Mouse (Mus musculus) heart, embryonic 12.5 days (tissue): ENCODE measurements at regions not wholly inside any gene's neighbourhood (a gene's known extent, or its start where the extent isn't known, plus 50 kb on each side); places are given as distances from the start of the nearest gene placed in this dataset.

Experiments
- ATAC-seq: fragments of 200-750 bp; cut with Nextera tagmentation; 2 replicates; pipeline ENCODE4 v1.8.0; 2017; ENCODE audit warnings: moderate TSS enrichment, moderate library complexity; ENCODE audit not compliant: insufficient number of reproducible peaks, low FRiP score
- H3K27ac ChIP-seq: fragments of 300-500 bp; sonication (generic); 2 replicates; pipeline ENCODE4 v1.5.1; 2016; ENCODE audit warnings: mild to moderate bottlenecking, moderate library complexity; ENCODE audit not compliant: poor library complexity, severe bottlenecking
- H3K27me3 ChIP-seq: fragments of 300-500 bp; sonication (generic); replicated peaks from 2 replicates; pipeline ENCODE4 v1.6.1; 2016; ENCODE audit warnings: mild to moderate bottlenecking, moderate library complexity
- H3K36me3 ChIP-seq: fragments of 300-500 bp; sonication (generic); 2 replicates; pipeline ENCODE4 v1.6.1; 2016; ENCODE audit warnings: mild to moderate bottlenecking, moderate library complexity
- H3K4me1 ChIP-seq: fragments of 300-500 bp; sonication (generic); replicated peaks from 2 replicates; pipeline ENCODE4 v1.6.1; 2016; ENCODE audit warnings: mild to moderate bottlenecking
- H3K4me2 ChIP-seq: fragments of 300-500 bp; sonication (generic); 2 replicates; pipeline ENCODE4 v1.6.1; 2016; ENCODE audit warnings: mild to moderate bottlenecking, moderate library complexity
- H3K4me3 ChIP-seq: fragments of 300-500 bp; sonication (generic); 2 replicates; pipeline ENCODE4 v1.5.1; 2016; ENCODE audit warnings: mild to moderate bottlenecking
- H3K9ac ChIP-seq: fragments of 300-500 bp; sonication (generic); 2 replicates; pipeline ENCODE4 v1.6.1; 2016; ENCODE audit warnings: mild to moderate bottlenecking, moderate library complexity
- H3K9me3 ChIP-seq: fragments of 300-500 bp; sonication (generic); replicated peaks from 2 replicates; pipeline ENCODE4 v1.6.1; 2016; ENCODE audit warnings: mild to moderate bottlenecking, moderate library complexity
- WGBS: fragments of 180-500 bp; shearing (Covaris S2); methylation state at CpG from one replicate; pipeline ENCODE4 v1.1.7; 2016; 5-methylcytosine and 5-hydroxymethylcytosine counted together

DNA sequence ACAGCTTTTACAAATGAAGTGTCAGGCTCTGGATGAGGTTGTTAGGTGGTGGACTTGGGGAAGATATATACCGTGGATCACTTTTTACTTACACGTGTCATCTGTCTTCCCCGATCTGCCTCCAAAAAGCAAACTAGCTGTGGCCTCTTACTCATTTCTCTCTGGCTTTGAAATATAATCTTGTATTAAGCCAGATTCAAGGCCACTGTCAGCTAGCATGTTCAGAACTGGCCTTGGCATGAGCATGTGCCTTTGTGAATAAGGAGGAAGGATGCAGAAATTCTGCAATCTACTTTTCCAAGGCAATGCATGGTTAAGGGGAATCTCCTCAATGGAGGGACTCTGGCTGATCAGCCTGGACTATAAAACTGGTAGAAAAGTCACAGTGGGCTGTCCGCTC lies 286.0 kb upstream of the Rora start:
- Histone ChIP-seq H3K9ac (no peak overlapping the region), H3K27me3 (no peaks in the 10 kb centered on the region), H3K4me1 (no peaks in the 10 kb centered on the region), H3K36me3 (no peaks in the 10 kb centered on the region), H3K4me2 (no peak overlapping the region), H3K27ac (no peak overlapping the region), H3K4me3 (no peak overlapping the region), H3K9me3 (no peaks in the 10 kb centered on the region)
- ATAC-seq, result no peak
- 81% methylated on average over 4 of the region's 4 CpGs for WGBS

DNA sequence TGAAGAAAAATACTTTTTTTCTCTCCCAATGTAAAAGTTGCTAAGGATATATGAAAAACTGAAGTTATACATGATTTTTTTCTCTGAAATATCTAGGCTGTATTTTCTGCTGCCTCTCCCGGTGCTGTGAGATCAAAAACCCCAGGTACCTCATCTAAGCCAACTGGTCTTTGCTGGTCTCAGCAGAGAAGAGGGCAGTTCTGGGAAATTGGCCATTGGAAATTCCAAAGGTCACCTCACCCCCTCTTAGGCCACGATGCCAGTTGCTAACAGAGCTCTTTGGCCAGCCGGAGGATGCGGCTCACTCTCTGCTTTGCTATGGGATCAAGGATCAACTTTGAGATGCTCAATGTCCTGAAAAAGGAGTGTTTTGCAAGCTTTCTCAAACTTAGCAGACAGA lies 280.9 kb upstream of the Rora start:
- H3K36me3 ChIP-seq, result no peaks in the 10 kb centered on the region
- H3K4me3 ChIP-seq, result no peak overlapping the region
- H3K9ac ChIP-seq, result no peak overlapping the region
- no peak overlapping the region for H3K4me2 ChIP-seq
- no peaks in the 10 kb centered on the region for H3K9me3 ChIP-seq
- no peak overlapping the region for H3K27ac ChIP-seq
- no peaks in the 10 kb centered on the region for H3K4me1 ChIP-seq
- ATAC-seq, result no peak
- no peaks in the 10 kb centered on the region for H3K27me3 ChIP-seq
- 83% methylated on average over 4 of the region's 4 CpGs for WGBS

GRCm38 (mm10) chr9:68376222-68376621 lies 277.4 kb upstream of the Rora start:
- Histone ChIP-seq H3K4me1 (no peaks in the 10 kb centered on the region), H3K9me3 (no peaks in the 10 kb centered on the region), H3K27ac (no peak overlapping the region), H3K4me3 (no peak overlapping the region), H3K27me3 (no peaks in the 10 kb centered on the region), H3K9ac (no peak overlapping the region), H3K36me3 (no peaks in the 10 kb centered on the region), H3K4me2 (no peak overlapping the region)
- WGBS, result 78% methylated on average over 1 of the region's 1 CpGs
- ATAC-seq, result no peak

DNA sequence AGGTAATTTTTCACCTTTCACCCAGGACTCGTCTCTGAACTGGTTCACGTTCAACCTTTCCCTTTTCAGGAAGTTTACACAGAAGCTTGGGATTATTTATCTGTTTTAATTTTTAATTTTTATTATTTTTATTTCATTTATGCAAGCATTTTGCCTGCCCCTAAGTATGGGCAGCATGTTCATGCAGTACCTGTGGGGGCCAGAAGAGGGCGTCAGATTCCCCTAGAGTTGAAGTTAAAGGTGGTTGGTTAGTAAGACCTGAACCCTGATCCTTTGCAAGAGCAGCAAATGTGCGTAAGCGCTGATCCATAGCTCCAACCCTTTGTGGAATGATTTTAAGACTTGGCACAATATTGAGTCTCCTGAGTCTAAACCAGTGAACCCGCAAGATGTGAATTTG lies 271.7 kb upstream of the Rora start:
- 81% methylated on average over 6 of the region's 6 CpGs for WGBS
- no peak overlapping the region for H3K27ac ChIP-seq
- no peak overlapping the region for H3K4me3 ChIP-seq
- no peaks in the 10 kb centered on the region for H3K27me3 ChIP-seq
- H3K4me1 ChIP-seq, result no peaks in the 10 kb centered on the region
- no peak overlapping the region for H3K9ac ChIP-seq
- no peak for ATAC-seq
- no peak overlapping the region for H3K4me2 ChIP-seq
- no peaks in the 10 kb centered on the region for H3K36me3 ChIP-seq
- H3K9me3 ChIP-seq, result no peaks in the 10 kb centered on the region

- WGBS, result 63% methylated on average over 4 of the region's 4 CpGs
- ATAC-seq, result no peak
- no peak overlapping the region for H3K9ac ChIP-seq
- H3K27ac ChIP-seq, result no peak overlapping the region
- H3K27me3 ChIP-seq, result no peaks in the 10 kb centered on the region; the same call in 1 of the 2 replicates
- H3K9me3 ChIP-seq, result no peaks in the 10 kb centered on the region
- H3K4me1 ChIP-seq, result peaks cover 7% of the 10 kb centered on the region
- H3K36me3 ChIP-seq, result no peaks in the 10 kb centered on the region
- no peak overlapping the region for H3K4me2 ChIP-seq
- no peak overlapping the region for H3K4me3 ChIP-seq
These were observed 252.7 kb upstream of the Rora start for GRCm38 (mm10) chr9:68400930-68401329.

DNA sequence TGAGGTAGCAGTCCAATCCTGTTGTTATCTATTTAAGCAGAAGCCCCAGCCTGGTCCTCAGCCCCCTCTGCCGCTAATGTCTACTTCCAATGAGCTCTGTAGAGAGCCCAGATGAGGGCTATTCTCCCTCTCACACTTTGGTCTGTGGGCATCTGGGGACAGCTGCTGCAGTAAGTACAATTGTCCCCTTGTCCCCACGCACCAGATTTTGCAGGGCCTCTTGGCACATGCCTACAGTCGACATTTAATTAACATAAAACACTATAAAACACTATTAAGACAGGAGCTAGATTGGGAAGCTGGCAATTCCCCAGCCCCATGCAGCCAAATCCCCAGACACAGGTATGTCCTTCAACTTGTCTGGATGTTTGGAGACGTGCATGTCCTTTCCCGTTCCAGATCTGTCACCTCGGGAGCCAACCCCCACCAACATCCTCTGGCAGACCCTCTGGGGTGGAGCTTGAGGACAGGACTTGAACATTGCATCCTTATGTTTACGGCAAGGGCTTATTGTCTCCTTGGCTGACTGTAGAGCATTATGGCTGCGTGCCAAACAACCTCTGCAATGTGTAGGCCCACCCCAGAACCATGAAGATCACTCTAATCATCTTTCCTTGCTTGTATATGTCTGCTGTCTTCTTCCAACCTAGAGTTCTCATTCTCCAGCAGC lies 251.3 kb upstream of the Rora start:
- Histone ChIP-seq H3K9ac (no peak overlapping the region), H3K4me3 (no peak overlapping the region), H3K9me3 (no peaks in the 10 kb centered on the region), H3K27ac (no peak overlapping the region), H3K36me3 (no peaks in the 10 kb centered on the region), H3K4me2 (no peak overlapping the region), H3K27me3 (no peaks in the 10 kb centered on the region; the same call in 1 of the 2 replicates), H3K4me1 (peaks cover 7% of the 10 kb centered on the region)
- ATAC-seq, result no peak
- 68% methylated on average over 8 of the region's 8 CpGs for WGBS

DNA sequence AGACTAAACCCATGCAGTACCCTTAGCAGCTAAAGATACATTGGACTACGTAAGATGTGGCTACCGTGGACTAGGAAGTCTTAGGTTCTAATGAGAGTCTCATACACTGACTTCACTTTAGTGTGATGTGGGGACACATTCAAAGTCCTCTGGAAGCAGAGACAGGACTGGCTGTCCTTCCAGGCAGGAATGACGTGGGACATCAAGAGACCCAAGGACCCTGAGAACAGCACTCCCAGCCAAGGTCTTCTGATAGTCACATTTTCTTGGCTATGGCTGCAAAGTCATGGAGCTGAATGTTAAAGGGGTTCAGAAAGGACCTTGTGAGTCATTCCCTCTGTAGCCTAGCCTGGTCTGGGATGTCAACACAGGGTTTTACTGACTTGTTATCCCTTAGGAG lies 250.6 kb upstream of the Rora start:
- H3K4me3 ChIP-seq, result no peak overlapping the region
- WGBS, result 71% methylated on average over 3 of the region's 3 CpGs
- no peaks in the 10 kb centered on the region for H3K9me3 ChIP-seq
- no peak overlapping the region for H3K9ac ChIP-seq
- ATAC-seq, result no peak
- H3K4me1 ChIP-seq, result peaks cover 7% of the 10 kb centered on the region
- no peaks in the 10 kb centered on the region for H3K36me3 ChIP-seq
- H3K27ac ChIP-seq, result no peak overlapping the region
- no peaks in the 10 kb centered on the region; the same call in 1 of the 2 replicates for H3K27me3 ChIP-seq
- no peak overlapping the region for H3K4me2 ChIP-seq

- Histone ChIP-seq H3K9ac (no peak overlapping the region), H3K4me3 (no peak overlapping the region), H3K36me3 (no peaks in the 10 kb centered on the region), H3K27me3 (no peaks in the 10 kb centered on the region; the same call in 1 of the 2 replicates), H3K9me3 (no peaks in the 10 kb centered on the region), H3K27ac (no peak overlapping the region), H3K4me1 (peaks cover 7% of the 10 kb centered on the region), H3K4me2 (no peak overlapping the region)
- WGBS, result 32% methylated on average over 4 of the region's 4 CpGs
- no peak for ATAC-seq
These were observed 250.1 kb upstream of the Rora start for GRCm38 (mm10) chr9:68403516-68403915.

DNA sequence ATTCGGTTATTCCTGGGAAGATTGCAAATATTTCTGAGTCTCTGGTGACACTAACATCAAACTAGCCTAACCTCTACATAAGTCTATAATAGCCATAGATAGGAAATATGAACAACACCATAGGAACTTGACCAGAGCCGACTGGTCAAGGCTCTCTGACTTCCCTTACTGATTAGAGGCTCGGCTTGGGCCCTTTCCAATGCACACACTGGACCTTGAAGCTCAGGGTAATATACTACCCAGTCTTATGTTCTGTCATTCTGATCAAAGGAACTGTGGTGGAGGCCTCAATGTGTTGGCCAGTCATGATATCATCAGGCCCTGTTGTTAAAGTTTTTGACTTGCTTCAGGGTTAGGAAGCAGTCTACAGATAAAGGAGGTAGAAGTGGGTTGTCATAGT lies 243.8 kb upstream of the Rora start:
- ATAC-seq, result no peak
- H3K4me1 ChIP-seq, result no peaks in the 10 kb centered on the region
- no peak overlapping the region for H3K4me2 ChIP-seq
- H3K36me3 ChIP-seq, result no peaks in the 10 kb centered on the region
- H3K9ac ChIP-seq, result no peak overlapping the region
- no peaks in the 10 kb centered on the region for H3K27me3 ChIP-seq
- WGBS, result 67% methylated on average over 3 of the region's 3 CpGs
- H3K27ac ChIP-seq, result no peak overlapping the region
- no peaks in the 10 kb centered on the region for H3K9me3 ChIP-seq
- no peak overlapping the region for H3K4me3 ChIP-seq

GRCm38 (mm10) chr9:68426286-68426685 lies 227.3 kb upstream of the Rora start:
- Histone ChIP-seq H3K9me3 (0 out of 2 replicates have a peak, but pooled peaks cover 2% of the 10 kb centered on the region), H3K4me1 (no peaks in the 10 kb centered on the region), H3K4me2 (no peak overlapping the region), H3K36me3 (no peaks in the 10 kb centered on the region), H3K4me3 (no peak overlapping the region), H3K9ac (no peak overlapping the region), H3K27ac (no peak overlapping the region), H3K27me3 (no peaks in the 10 kb centered on the region)
- ATAC-seq, result no peak
- 65% methylated on average over 2 of the region's 2 CpGs for WGBS

- Histone ChIP-seq H3K9ac (no peak overlapping the region), H3K4me3 (no peak overlapping the region), H3K27me3 (no peaks in the 10 kb centered on the region), H3K4me2 (no peak overlapping the region), H3K4me1 (no peaks in the 10 kb centered on the region; the same call in 1 of the 2 replicates), H3K9me3 (no peaks in the 10 kb centered on the region), H3K27ac (no peak overlapping the region), H3K36me3 (no peaks in the 10 kb centered on the region)
- no peak for ATAC-seq
- WGBS, result 86% methylated on average over 5 of the region's 5 CpGs
These were observed 190.8 kb upstream of the Rora start for GRCm38 (mm10) chr9:68462755-68463154.

- 60% methylated on average over 4 of the region's 4 CpGs for WGBS
- H3K9ac ChIP-seq, result no peak overlapping the region
- H3K27me3 ChIP-seq, result no peaks in the 10 kb centered on the region
- no peaks in the 10 kb centered on the region for H3K36me3 ChIP-seq
- H3K27ac ChIP-seq, result no peak overlapping the region
- H3K9me3 ChIP-seq, result no peaks in the 10 kb centered on the region
- H3K4me3 ChIP-seq, result no peak overlapping the region
- no peak for ATAC-seq
- no peak overlapping the region for H3K4me2 ChIP-seq
- H3K4me1 ChIP-seq, result no peaks in the 10 kb centered on the region; the same call in 1 of the 2 replicates
These were observed 189.8 kb upstream of the Rora start for GRCm38 (mm10) chr9:68463637-68464304.
